Mouse (Mus musculus) heart, adult 2 months (tissue): Measurements from ENCODE around the gene Apba2. TPM values are rescaled to one million over a fixed set of nuclear protein-coding genes. Genes with fewer than 3 reads are reported as not detected.

ENCODE experiments used
- DNase-seq, 2 experiments: peaks; one replicate each; pipeline ENCODE4 v3.0.0; 2021
- H3K27ac ChIP-seq: fragments of 200-600 bp; 2 replicates; pipeline ENCODE4 v1.8.1; 2022
- H3K27me3 ChIP-seq: fragments of 200-500 bp; 2 replicates; pipeline ENCODE4 v1.6.1; 2012; ENCODE audit warnings: mild to moderate bottlenecking, low read length, inconsistent platforms, mixed read lengths; ENCODE audit not compliant: control insufficient read depth, insufficient read depth
- H3K36me3 ChIP-seq: fragments of 200-500 bp; 2 replicates; pipeline ENCODE4 v1.6.1; 2012; ENCODE audit warnings: low read length, inconsistent platforms; ENCODE audit not compliant: control insufficient read depth, insufficient read depth
- H3K4me1 ChIP-seq: fragments of 200-500 bp; 2 replicates; pipeline ENCODE4 v1.6.1; 2011; ENCODE audit warnings: low read length; ENCODE audit not compliant: control insufficient read depth, insufficient read depth
- H3K4me3 ChIP-seq: fragments of 200-600 bp; 2 replicates; pipeline ENCODE4 v1.8.1; 2022
- H3K79me2 ChIP-seq: fragments of 200-500 bp; replicated peaks from 2 replicates; pipeline ENCODE4 v1.6.1; 2012; ENCODE audit warnings: mild to moderate bottlenecking, inconsistent platforms, low read length, moderate library complexity, mixed read lengths; ENCODE audit not compliant: control insufficient read depth, insufficient read depth
- H3K9ac ChIP-seq: fragments of 200-500 bp; 2 replicates; pipeline ENCODE4 v1.6.1; 2012; ENCODE audit warnings: low read depth, mild to moderate bottlenecking, control low read depth, inconsistent platforms, low read length, mixed read lengths
- CTCF ChIP-seq: fragments of 200-600 bp; IDR thresholded peaks from 2 replicates; pipeline ENCODE4 v1.8.1; 2022; ENCODE audit warnings: antibody characterized with exemption, mild to moderate bottlenecking, moderate library complexity
- EP300 ChIP-seq: fragments of 200-500 bp; IDR thresholded peaks from 2 replicates; pipeline ENCODE4 v1.6.1; 2011; ENCODE audit warnings: low read depth, low read length, control low read depth; ENCODE audit not compliant: insufficient read depth
- POLR2A ChIP-seq: fragments of 200-500 bp; IDR thresholded peaks from 2 replicates; pipeline ENCODE4 v1.6.1; 2011; ENCODE audit warnings: mild to moderate bottlenecking, low read depth, low read length, control low read depth; ENCODE audit not compliant: insufficient read depth
- WGBS: fragments of 180-500 bp; shearing (Covaris S2); methylation state at CpG from one replicate; pipeline ENCODE4 v1.1.7; 2018; 5-methylcytosine and 5-hydroxymethylcytosine counted together
- intact Hi-C: fragments of 180-260 bp; cut with DNase I; formaldehyde crosslinking; loops from one replicate; pipeline ENCODE4 v1.15.1; 2025
- polyA plus RNA-seq: library from polyadenylated mRNA; depleted of rRNA; stranded (reverse); fragments of >200 nt; gene quantifications from 2 replicates; pipeline ENCODE4 v1.2.3, GENCODE M21; 2012
- total RNA-seq, 2 experiments: library from RNA; stranded (reverse); gene quantifications; 2 replicates each; pipeline ENCODE4 v1.2.3; 2021

Apba2 gene
- total and polyA plus RNA-seq, 3 experiments, result 0.68 to 1.2 (median 0.90) TPM

DNA sequence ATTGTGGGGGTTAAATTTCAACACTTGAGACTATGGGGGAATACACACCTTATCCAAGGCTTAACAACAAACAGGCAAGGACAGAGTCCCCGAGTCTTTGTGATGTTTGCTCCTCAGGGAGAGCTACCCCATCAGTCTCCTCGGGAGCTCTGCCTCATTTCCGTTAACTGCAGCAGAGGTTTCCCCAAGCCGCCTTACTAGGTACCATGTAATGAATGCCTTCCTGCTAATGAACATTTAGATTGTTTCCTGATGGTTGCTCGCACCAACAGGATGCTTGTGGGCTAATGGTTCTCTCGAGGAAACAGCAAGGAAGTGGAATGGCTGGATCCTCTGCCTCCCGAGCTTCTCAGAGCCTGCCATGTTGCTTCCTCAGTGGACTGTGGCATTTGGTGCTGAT is 155.3 kb downstream of the Apba2 start:
- Histone ChIP-seq H3K79me2 (no peaks in the 10 kb centered on the region), H3K27me3 (no peaks in the 10 kb centered on the region), H3K36me3 (no peaks in the 10 kb centered on the region), H3K4me3 (no peak overlapping the region), H3K27ac (no peak overlapping the region), H3K4me1 (no peaks in the 10 kb centered on the region), H3K9ac (no peak overlapping the region)
- no peak for DNase-seq
- intact Hi-C loops, result no loop called here
- WGBS, result 52% methylated on average over 7 of the region's 7 CpGs
- TF ChIP-seq EP300 (no peak), POLR2A (no peak), CTCF (no peak)

DNA sequence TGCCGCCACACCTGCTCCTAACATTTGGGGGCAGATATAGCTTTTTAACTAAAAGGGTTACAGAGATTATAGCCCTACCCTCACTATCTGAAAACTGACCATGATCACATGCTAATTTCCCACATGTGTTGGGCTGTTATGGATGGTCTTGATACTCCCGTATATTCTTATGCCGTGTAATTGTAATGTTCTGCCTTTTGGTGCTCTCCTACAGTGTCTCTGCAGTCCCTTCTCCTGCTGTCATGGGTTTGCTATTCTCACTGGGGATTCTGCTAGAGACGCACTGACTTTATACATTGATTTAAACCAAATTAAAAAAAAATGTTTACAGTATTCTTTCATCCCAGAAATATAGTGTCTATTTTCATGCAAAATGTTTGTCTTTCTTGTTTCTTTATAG is 157.4 kb downstream of the Apba2 start:
- Histone ChIP-seq H3K27me3 (no peaks in the 10 kb centered on the region), H3K36me3 (no peaks in the 10 kb centered on the region), H3K27ac (no peak overlapping the region), H3K4me3 (no peak overlapping the region), H3K9ac (no peak overlapping the region), H3K4me1 (no peaks in the 10 kb centered on the region), H3K79me2 (no peaks in the 10 kb centered on the region)
- no peak for DNase-seq
- TF ChIP-seq EP300, result no peak
- no peak for TF ChIP-seq CTCF
- TF ChIP-seq POLR2A, result no peak
- WGBS, result 82% methylated on average over 4 of the region's 4 CpGs
- intact Hi-C loops, result no loop called here

DNA sequence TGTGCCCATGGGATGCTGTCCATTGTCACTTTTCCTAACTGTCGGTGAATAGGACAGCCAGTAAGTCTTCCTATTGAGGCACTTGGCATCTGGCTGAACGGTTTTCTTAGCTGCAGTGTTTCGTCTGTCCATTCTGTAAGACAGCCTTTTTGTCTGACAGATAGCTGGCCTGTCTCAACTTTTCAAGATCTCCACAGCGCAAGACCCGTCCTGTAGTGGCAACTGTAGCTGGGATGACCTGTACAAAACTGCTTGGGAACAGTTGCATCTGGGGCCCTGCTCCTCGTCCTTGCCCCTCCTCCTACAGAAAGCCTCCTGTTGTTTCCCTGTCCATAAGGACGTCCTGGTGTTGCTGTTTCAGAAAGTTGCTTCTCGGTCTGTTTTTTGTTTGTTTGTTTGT is 157.8 kb downstream of the Apba2 start:
- no peaks in the 10 kb centered on the region for H3K4me1 ChIP-seq
- H3K27me3 ChIP-seq, result no peaks in the 10 kb centered on the region
- no peak overlapping the region for H3K27ac ChIP-seq
- 61% methylated on average over 8 of the region's 8 CpGs for WGBS
- TF ChIP-seq EP300, result no peak
- TF ChIP-seq POLR2A, result no peak
- no peak for TF ChIP-seq CTCF
- no peaks in the 10 kb centered on the region for H3K36me3 ChIP-seq
- no peak for DNase-seq
- H3K4me3 ChIP-seq, result no peak overlapping the region
- H3K79me2 ChIP-seq, result no peaks in the 10 kb centered on the region
- intact Hi-C loops, result no loop called here
- H3K9ac ChIP-seq, result no peak overlapping the region

DNA sequence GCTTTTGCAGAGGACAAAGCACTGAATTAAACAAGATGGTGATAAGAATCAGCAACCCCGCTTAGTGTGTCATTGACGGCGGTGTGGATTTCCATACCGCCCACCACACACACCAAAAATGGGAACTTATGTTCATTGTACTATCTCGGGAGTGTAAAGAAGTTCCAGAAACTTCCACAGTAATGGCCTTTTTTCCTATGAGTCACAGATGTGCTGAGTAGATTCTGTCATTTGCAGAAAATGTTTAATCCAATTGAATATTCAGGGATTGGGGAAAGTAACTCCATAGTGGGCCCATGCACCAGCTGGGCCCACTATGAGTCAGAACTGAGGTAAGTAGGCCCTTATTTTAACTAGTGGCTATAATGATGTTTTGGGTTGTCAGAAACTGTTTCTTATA is 161.0 kb downstream of the Apba2 start:
- Histone ChIP-seq H3K27ac (no peak overlapping the region), H3K4me3 (no peak overlapping the region), H3K9ac (no peak overlapping the region), H3K36me3 (no peaks in the 10 kb centered on the region), H3K4me1 (no peaks in the 10 kb centered on the region), H3K79me2 (no peaks in the 10 kb centered on the region), H3K27me3 (no peaks in the 10 kb centered on the region)
- 85% methylated on average over 5 of the region's 5 CpGs for WGBS
- no peak for DNase-seq
- intact Hi-C loops, result no loop called here
- TF ChIP-seq EP300, result no peak
- TF ChIP-seq CTCF, result no peak
- no peak for TF ChIP-seq POLR2A

DNA sequence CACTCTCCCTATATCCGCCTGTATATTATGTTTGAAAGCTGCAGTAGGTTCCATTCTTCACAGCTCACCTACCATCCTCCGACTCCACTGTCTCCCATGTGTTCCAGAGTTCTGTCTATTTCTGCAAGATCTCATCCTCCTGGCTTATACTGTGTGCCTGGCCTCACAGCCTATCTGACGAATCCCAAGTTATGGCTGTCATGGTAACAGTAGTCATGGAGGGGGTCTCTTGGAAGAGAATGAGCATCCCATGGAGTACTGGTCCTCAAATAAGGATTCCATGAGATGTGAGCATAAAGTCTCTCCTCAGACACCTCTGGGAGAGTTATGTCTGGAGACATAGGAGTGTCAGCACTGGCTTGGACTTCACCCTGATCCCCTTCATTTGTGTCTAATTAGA is 162.1 kb downstream of the Apba2 start:
- Histone ChIP-seq H3K9ac (no peak overlapping the region), H3K79me2 (no peaks in the 10 kb centered on the region), H3K27me3 (no peaks in the 10 kb centered on the region), H3K4me1 (no peaks in the 10 kb centered on the region), H3K27ac (no peak overlapping the region), H3K36me3 (no peaks in the 10 kb centered on the region), H3K4me3 (no peak overlapping the region)
- WGBS, result 73% methylated on average over 3 of the region's 3 CpGs
- intact Hi-C loops, result no loop called here
- DNase-seq, result no peak
- no peak for TF ChIP-seq CTCF
- no peak for TF ChIP-seq EP300
- TF ChIP-seq POLR2A, result no peak

DNA sequence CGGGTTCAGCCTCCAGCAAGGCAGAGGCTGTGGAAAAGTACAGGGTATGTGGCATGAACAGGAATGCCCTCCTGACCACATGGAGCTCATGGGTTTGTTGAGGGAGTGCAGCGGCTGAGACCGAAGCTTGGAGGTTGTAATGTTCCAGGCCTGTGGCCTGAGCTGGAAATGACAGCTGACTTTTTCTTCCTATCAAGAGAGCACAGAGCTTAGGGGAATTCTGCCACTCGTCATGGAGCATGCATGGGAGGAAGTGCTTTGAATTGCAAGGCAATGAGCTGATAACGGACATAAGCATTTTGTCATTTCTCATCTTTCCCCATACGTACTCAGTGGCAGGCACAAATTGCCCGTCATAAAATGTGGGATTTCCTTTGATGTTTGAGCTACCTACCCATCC is 163.6 kb downstream of the Apba2 start:
- no peak for TF ChIP-seq EP300
- TF ChIP-seq POLR2A, result no peak
- no peak for TF ChIP-seq CTCF
- Histone ChIP-seq H3K27me3 (no peaks in the 10 kb centered on the region), H3K9ac (no peak overlapping the region), H3K27ac (no peak overlapping the region), H3K36me3 (no peaks in the 10 kb centered on the region), H3K4me1 (no peaks in the 10 kb centered on the region), H3K4me3 (no peak overlapping the region), H3K79me2 (no peaks in the 10 kb centered on the region)
- no peak for DNase-seq
- intact Hi-C loops, result no loop called here
- WGBS, result 40% methylated on average over 7 of the region's 7 CpGs
